Mouse (Mus musculus) cortical plate, adult 2 months (tissue): ENCODE measurements around the gene Sema6d.

Experiments used
- CTCF ChIP-seq: fragments of 200-500 bp; IDR thresholded peaks from 2 replicates; pipeline ENCODE4 v1.5.1; 2011; ENCODE audit warnings: mild to moderate bottlenecking, control low read depth, low read length; ENCODE audit not compliant: insufficient read depth; ENCODE audit errors: extremely low read depth
- POLR2A ChIP-seq: fragments of 200-500 bp; IDR thresholded peaks from 2 replicates; pipeline ENCODE4 v1.6.1; 2011; ENCODE audit warnings: mild to moderate bottlenecking, low read length, control low read depth; ENCODE audit not compliant: insufficient read depth; ENCODE audit errors: extremely low read depth

GRCm38 (mm10) chr2:124101201-124101517 is 11.4 kb downstream of the Sema6d start:
- TF ChIP-seq CTCF (no peak), POLR2A (no peak)
